Mouse (Mus musculus): ENCODE measurements around the gene Nexn.
A peak's percentile ranks its signal among the peaks of the same experiment; 100 is the strongest.
"Not testable (repeated sequence)": the region's sequence is repeated elsewhere in the genome, so short reads cannot be mapped to it uniquely, and the experiment has no call there.

Gene Nexn

DNA sequence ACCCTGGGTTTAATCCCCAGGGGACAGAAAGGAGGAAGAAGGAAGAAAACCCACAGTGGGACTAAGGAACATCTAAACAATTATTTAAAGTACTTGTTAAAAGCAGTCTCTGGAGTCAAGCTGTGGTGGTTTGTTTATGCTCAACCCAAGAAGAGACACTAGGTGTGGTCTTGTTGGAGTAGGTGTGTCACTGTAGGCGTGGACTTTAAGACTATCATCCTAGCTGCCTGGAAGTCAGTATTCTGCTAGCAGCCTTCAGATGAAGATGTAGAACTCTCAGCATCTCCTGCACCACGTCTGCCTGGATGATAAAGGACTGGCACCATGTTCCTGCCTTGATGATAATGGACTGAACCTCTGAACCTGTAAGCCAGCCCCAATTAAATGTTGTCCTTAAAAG is 68.9 kb downstream of the Nexn start:
- DNase-seq (ENCODE audit: low spot score in 2 of 2): not testable (repeated sequence)

DNA sequence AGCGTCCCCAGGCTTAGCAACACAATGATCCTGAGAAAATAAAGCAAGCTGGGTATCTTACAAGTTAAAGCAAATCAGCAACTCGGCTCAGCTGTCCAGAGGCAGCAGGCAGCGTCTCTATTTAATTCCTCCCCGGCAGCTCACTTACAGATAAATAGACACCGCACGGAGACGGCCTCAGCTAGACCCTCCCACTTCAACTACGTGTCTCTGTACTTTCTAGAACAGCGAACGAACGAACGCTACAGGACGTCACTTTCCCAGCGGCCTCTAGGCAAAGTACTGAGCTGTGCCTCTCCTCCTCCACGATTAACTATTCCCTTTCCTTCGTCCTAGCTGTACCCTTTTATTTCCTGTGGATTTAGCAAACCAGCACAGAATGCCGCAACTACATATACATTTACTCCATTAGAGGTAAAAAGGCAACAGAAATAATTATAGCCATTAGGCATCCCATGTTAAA is 72.5 kb downstream of the Nexn start:
- peak; percentile 92 to 95 for DNase-seq (ENCODE audit: low spot score in 2 of 2)

DNA sequence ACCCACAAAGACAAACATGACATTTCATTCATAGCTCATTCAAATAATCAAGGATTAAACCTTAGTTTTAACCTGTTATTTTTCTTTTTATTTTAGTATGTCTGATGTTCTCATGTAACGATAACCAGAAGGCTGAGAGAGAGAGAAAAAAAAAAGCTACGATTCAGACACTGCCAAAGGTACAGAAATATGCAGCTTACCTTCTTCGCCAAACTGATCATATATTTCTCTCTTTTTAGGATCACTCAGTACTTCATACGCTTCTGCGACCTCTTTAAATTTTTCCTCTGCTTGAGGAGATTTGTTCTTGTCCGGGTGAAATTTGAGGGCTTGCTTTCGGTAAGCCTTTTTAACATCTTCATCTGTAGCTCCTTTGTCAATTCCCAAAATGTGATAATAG is 73.0 kb downstream of the Nexn start:
- no peak for DNase-seq (ENCODE audit: low spot score in 2 of 2)

DNA sequence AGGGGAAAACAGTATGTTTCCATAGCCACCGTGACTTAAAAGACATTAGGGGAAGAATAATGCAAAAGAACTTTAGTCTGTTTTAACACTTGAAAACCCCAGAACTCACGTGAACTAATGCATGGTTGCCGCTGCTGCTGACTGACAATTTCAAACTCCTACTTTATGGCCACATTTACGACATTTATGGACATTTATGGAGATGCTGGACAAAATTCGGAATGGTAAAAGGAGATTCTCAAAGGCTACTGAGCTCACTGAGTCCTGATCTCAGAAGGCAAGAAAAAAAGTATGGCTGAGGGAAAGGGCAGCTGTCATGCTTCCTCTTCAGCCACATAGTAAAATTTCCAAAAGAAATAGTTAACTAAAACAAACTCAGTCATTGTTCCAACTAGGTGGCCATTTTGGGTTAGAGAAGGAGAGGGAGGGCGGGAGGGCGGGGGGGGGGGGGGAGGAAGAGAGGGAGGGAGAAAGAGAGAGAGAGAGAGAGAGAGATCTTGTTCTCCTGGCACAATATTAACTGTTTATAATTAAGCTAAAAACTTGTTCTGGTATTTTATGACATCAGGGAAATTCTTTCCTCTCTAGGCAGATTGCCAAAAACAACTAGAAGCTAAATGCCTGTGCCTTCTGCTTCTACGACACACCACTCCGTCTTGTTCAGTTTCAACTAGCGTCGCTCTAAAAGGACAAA is 73.8 kb downstream of the Nexn start:
- no peak for DNase-seq (ENCODE audit: low spot score in 2 of 2)

DNA sequence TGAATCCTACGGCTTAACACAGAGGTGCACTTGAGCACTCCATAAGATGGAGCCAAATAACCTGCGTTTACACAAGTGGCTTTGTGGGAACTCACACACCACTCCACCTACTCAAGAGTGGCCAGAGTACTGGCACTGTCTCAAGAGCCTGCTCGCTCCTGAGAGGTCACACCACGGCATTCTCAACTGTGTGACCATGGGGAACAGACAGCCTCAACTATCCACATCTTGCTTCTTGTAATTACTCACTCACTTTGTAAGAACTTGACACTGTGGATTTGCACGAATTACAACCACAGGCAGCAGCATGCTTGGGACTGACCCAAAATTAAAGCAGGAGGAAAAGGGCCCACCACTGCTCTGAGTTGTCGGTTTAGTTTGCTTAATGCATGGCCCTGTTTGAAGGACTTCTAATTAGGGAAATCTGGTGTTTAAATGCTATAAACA is 74.3 kb downstream of the Nexn start:
- no peak for DNase-seq (ENCODE audit: low spot score in 2 of 2)

DNA sequence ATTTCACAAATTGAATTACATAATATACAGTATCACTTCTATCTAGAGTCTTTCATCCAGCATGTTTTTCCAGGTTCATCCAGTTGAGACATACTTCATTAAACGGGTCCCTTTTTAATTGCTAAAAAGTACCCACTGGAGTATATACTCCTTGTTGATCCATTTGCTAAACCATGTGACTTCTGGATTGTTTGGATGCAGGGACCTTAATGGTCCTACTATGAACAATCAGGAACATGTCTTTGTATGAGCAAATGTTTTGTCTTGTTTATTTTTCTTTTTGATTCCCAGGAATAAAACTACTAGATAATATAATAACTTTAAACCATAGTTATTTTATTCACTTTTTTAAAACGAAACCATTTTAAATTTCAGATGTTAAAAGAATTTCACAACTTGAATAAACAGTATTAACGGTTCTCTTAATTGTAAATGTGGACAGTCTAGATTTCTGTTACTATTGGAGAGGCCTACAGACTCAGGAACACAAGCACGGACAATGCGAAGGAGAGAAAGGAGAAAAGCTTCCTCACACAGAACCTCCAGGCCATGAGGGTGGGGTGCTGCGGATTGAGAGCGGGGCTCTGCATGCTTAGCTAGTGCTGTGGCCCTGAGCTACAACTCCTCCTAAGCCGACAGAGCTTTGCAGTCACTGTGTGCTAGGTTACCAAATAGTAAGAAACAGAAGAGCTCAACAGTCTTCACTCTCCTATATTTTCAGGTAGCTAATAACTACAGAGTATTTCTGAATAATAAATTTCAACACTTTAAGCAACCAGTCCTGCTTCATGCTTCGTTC is 75.3 kb downstream of the Nexn start:
- DNase-seq (ENCODE audit: low spot score in 2 of 2): no peak

DNA sequence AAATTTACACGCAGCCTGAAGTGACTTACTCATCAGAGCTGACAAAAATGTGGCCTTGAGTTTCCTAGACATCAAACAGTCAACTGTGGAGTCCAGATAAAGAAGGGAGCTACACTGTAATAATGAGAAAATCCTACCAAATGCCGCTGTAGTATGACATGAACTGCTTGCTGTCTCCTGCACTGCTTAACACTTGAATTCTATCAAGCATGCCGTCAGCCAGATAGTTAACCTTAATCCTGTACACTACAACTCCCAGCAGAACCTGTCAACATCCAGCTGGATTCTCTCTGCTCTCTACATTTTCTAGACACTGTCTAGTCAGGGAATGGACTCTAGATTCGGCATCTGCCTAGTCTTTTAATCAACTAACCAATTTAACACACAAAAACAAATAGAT is 76.8 kb downstream of the Nexn start:
- DNase-seq (ENCODE audit: low spot score in 2 of 2): no peak

Measured in right cerebral cortex, postnatal 10 days (tissue).